Mouse (Mus musculus): ENCODE results near the gene Cebpb. TPM values are rescaled to one million over a fixed set of nuclear protein-coding genes. Genes with fewer than 3 reads are reported as not detected.

Cebpb gene
- total RNA-seq, 2 experiments from 2014 or later, result 31.0 to 100 TPM

DNA sequence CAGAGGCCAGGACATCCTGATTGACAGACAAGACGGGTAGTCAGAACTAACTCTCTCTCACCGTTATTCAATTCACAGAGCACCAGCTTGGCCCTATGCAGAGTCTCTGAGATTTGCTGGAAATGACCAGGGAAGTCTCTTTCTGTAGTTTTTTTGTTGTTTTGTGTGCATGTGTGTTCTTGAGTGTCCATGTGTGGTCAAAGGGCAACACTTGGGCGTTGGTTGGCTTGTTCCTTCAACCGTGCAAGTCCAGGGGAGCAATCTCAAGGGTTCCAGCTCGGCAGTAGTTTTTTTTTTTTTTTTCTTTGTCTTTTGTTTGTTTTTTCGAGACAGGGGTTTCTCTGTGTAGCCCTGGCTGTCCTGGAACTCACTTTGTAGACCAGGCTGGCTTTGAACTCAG is 26.0 kb upstream of the Cebpb start:
- intact Hi-C loops (cut with DNase I), result no loop called here
- no peak for DNase-seq

DNA sequence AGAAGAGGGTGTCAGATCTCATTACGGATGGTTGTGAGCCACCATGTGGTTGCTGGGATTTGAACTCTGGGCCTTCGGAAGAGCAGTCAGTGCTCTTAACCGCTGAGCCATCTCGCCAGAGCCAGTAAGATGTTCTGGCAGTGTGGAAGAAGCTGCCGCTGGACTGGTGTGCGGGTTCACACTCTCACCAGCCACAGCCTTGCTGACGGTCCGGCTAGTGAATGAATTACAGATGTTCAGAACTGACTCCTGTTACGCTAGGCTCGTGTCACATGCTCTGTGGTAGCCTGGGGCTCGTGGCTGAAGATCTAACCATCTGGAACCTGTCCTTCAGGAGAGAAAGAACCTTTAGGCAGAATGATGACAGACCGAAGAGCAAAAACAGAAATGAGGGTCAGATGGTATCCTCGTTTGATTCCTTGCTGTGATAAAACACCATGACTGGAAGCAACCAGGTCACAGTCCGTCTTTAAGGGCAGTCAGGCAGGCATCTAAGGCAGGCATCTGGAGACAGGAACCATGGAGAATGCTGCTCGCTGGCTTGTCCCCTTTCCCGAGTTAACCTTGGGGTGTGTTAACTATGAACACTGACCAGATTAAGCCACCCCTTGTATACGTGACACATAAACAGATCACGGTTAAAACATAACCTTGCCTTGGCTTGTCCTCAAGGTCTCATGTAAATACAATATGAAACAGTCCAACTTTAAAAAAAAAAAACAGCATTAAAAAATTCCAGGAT is 22.6 kb upstream of the Cebpb start:
- intact Hi-C loops (cut with DNase I), result no loop called here
- DNase-seq, result no peak

DNA sequence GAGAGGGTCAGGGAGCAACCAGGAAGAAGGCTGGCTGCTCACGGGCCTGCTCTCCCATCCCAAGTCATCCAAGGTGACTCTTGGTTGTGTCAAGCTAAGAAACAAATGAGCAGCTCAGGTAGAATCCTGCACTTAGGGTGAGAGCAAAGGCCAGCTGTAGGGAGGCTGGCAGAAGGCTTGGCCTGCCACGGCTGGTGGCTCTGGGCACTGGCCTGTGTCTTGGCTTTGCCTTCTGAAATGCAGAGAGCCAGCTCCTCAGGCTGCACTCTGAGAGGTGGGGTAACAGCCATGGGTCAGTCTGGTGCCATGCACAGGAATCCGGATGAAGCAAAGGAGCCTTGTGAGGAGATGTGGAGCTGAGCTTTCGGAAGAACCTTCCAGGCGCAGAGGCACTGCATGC is 20.3 kb upstream of the Cebpb start:
- no peak for DNase-seq
- intact Hi-C loops (cut with DNase I), result no loop called here

DNA sequence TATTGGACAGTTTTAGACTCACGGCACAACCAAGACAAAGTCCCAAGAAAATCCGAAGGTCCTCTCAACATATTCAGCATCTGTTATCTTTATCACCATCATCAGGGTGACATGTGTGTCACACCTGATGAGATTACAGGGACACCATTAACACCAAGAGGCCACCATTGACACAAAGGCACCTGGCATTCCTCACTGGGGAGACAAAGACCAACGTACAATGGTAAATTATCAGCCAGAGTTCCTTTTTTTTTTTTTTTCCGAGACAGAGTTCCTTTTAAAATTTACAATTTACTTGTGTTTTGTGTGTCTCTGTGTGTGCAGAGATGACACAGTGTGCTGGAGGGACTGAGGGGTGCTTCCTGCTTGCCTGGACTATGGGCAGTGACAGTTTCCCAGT is 19.3 kb upstream of the Cebpb start:
- intact Hi-C loops (cut with DNase I), result no loop called here
- no peak for DNase-seq

DNA sequence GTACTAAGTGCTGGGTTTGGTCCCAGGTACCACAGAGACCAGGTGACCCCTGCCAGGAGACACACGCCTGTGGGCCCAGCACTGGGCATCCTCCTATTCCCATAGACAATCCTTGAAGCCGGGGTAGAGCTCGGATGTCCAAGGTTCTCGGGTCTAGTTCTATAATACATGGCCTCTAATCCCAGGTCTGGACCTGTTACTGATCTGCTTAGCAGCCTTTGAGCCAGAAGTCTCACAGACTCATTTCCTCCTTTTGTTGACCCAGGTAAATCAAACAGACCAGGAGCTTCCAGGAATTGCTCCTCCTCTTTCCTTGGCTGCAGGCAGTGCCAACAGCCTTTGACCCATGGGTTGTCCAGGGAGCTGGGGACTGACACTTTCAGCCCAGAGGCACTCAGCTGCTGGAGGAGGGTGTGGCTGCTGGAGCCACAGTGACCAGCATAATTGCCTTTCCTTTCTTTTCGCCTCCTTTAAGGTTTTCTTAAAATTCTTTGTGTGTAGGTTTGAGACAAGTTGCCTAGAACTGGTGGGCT is 17.5 kb upstream of the Cebpb start:
- intact Hi-C loops (cut with DNase I), result no loop called here
- no peak for DNase-seq

DNA sequence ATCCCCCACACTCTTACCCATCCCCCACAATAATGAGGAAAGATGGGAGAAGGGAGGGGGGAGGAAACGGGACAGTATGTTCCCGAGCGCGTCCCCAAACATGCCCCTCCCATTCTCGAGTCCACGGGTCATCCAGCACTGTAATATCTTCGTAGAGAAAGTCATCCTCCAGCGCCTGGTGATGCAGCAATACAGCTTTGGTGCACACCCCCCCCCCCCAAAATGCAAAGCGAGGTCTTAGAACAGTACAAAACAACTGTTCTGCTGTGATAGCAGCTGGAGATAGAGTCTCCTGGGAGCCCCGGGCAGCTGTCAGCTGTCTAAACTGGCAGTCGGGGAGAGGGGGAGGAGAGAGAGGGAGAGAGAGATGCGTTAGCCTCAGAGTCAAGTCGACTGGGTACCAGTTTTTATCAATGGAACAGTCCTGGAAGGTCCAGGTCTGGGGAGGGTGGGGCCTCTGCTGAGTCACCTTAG is 16.5 kb upstream of the Cebpb start:
- peak; percentile 68 to 74 for DNase-seq
- intact Hi-C loops (cut with DNase I), result no loop called here

DNA sequence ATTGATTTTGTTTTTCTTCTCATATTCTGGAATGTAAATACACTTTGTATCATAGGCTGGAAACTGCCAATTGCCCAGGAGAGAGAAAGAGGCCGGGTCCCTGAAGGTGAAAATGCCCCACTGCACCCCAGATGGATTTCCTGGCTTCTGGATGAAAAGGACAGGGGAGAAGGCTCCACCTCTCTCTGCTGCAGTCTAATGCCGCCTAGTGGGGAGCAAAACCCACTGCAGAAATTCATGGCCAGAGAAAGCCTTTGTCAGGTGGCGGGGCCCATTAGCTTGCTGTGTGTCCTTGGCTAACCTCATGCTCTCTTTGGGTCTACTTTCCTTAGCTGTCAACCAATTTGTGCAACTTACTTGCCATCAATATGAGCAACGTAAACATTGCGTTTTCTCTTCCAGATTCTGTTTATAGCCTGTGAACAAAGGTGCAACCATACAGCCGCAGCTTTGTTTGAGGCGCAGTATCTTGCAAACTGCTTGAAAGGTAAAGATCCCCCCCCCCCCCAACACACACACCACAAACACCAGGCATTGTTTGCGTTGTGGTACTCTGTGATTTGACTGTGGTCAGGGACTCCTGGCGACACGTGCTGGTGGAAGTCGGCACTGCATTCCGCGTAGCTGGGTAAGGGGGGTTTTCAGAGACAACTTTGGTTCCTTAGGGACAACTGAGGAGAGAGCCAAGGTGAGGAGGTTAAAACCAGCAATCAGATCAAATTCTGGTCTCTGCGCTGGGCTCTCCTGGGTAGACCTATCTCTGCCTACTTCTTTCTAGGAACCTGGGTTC is 13.4 kb upstream of the Cebpb start:
- intact Hi-C loops (cut with DNase I), result loop anchor here (1.0 to 2.0 kb wide), 2 partner anchors 34 to 145 kb away; no protein-coding TSS in a partner anchor
- peak; percentile 65 to 74 for DNase-seq

DNA sequence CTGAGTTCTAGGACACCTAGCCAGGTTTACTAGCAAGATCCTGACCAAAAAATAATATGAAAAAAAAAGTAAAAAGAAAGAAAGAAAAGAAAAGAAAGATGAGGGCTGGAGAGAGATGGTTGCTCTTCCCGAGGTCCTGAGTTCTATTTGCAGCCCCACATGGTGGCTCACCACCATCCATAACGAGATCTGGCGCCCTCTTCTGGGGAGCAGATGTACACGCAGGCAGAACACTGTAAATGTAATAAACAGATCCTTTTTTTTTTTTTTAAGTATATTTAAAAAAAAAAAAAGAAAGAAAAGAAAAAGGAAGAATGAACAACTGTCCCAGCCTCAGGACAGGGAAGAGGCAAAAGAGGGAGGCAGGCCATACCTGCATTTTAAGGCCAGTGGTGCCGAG is 10.1 kb upstream of the Cebpb start:
- no peak for DNase-seq
- intact Hi-C loops (cut with DNase I), result no loop called here

DNA sequence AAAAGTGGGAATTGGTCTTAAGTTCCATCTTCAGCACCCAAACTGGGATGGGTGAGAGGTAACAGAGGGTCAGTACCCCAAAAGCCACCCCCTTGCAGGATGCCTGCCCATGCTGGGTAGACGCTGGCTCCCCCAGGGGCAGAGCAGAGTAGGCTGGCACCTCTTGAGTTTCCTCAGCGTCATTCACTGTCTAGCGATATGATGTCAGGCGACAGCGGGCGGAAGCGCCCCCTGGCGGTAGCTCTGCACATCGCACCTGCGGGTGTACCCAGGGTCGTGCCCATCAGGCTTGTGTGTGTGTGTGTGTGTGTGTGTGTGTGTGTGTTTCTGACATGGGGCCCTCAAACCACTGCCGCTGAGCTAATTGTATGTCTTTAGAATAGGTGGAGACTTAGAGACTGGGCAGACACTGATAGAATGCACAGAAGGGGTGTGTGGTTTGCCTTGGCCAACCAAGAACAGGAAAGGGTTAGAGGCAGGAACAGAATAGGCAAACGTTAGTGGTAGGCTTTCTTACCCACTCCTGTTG is 8.7 kb upstream of the Cebpb start:
- peak; percentile 84 to 92 for DNase-seq

DNA sequence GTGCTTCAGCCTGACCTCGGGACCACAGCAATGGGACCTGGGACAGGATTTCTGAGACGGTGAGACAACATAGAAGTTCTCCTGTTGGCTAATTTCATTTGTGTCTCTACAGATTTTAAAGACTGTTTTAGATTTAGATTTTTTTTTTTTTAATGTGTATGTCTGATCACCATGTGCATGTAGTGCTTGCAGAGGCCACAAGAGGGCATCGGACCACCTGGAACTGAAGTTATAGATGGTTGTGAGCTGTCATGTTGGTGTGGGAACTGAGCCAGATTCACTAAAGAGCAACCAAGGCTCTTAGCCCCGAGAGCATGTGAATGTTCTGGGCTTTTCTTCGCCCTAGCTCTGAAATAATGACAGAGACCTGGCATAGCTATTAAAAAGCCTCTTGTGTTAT is 8.1 kb upstream of the Cebpb start:
- peak; percentile 53 to 73 for DNase-seq
- intact Hi-C loops (cut with DNase I), result loop anchor here (2.0 to 10.0 kb wide), 2 partner anchors 148 to 404 kb away; partner anchors contain the start of gene Pard6b

More for the DNA sequence above, 8.7 kb upstream of the Cebpb start:
- intact Hi-C loops (cut with DNase I), result loop anchor here (2.0 to 10.0 kb wide), 2 partner anchors 147 to 405 kb away; partner anchors contain the start of gene Pard6b

DNA sequence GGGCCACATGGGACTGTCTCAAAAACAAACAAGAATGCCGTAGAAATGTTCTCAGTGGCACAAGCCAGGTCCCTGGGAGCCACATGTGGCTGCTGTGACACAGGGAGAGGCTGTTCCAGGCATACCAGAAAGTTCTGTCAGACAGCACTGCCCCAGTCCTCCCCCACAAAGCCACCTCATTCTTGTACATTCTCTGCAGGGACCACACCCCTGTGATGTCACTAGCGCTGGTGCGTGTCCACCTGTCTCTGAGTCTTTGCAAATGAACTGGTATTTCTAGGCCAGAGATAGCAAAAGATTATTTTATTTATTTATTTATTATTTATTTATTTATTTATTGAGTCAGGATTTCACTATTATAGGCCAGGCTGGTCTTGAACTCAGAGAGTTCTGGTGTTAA is 5.0 kb upstream of the Cebpb start:
- DNase-seq, result no peak
- intact Hi-C loops (cut with DNase I), result loop anchor here (2.0 to 10.0 kb wide), 2 partner anchors 337 to 401 kb away; partner anchors contain the start of gene Pard6b

DNA sequence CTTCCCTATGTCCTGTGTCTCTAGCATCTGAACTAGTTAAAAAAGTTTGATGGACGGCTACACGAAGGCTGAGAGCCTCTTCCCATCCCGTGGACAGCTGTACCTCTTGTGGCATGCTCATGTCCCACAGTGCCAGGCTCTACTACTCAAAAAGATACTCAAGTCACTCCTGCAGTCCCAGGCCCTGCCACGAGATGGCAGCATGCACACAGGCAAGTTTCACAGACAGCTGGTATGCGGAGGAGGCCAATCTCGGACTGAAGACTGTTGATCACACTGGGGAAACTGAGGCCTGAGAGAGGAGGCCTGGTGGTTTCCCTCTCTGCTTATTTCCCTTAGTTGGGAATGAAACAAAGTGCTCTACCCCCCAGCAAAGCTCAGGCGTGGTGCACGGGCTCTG is 3.6 kb upstream of the Cebpb start:
- intact Hi-C loops (cut with DNase I), result loop anchor here (1.0 to 10.0 kb wide), 3 partner anchors 210 to 400 kb away; partner anchors contain the start of gene Pard6b
- peak; percentile 96 to 98 for DNase-seq

DNA sequence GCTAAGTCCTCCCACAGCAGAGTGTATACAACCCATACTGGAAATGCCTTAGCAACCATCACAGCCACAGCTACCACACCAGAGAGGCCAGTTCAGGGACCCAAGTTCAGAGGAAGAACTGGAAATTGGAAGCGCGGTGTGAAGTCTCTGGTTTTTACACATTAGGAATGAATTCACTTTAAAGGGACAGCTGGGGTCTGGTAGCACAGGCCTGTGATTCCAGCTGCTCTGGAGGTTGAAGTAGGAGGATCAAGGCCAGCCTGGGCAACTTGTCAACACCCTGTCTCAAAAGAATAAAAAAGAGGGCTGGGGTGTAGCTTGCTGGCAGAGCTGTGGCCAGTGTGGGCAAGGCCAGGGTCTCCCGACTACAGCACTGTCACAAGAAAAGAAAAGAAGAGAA is 2.9 kb upstream of the Cebpb start:
- intact Hi-C loops (cut with DNase I), result loop anchor here (1.0 to 10.0 kb wide), 3 partner anchors 209 to 399 kb away; partner anchors contain the start of gene Pard6b
- DNase-seq, result no peak

DNA sequence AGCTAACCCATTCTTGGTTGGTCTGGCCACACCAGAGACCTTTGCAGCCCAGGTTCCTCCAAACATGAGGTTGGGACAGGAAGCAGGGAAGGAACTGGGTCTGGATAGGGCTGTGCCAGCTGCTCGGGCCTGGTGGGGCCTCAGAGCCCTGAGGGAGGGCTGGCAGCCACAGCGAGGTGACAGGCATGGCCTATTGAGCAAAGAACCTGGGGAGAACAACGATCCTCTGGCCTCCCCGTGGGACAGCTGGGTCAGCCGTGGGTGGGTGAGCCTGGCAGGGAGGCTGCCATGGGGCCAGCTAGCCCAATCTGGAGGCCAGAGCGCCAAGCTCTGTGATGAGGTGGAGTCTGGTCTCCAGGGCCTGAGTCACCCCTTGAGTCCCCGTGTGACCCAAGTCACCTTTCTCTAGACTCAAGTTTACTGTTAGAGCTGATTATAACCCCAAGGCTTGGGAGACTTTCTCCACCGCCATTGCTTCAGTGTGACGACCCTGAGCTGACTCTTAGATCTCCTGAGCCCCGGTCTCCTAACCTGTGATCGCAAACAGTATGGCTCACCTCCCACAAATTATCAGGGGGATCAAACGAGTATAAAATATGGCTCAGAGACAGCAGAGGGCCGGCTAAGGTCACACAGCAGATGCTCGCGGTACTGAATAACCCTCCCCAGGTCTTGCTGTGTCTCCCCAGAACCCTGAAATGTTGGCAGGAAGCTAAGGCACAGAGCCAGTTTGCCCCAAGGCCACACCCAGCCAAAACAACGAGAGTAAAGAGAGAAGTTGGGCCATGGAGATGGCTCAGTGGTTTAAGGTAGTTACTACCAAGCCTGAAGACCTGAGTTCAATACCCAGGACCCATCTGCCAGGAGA is 2.1 kb upstream of the Cebpb start:
- no peak for DNase-seq
- intact Hi-C loops (cut with DNase I), result loop anchor here (10.0 kb wide), 1 partner anchor 398 kb away; the partner anchor contains the start of gene Pard6b

DNA sequence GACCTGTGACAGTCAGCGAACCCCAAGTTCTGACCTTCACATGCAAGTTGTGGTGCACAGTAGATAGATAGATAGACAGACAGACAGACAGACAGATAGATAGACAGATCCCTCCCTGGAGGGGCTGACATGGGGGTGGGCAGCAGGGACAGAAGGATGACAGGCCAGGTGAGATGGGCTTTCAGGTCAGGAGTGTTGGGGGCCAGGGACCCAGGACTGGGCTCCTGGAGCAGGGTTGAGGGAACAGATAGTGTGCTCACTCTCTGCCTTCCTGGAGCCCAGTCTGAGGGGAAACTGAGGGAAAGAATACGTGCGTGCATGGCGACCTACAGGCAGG is 1.5 kb upstream of the Cebpb start:
- no peak for DNase-seq
- intact Hi-C loops (cut with DNase I), result loop anchor here (10.0 kb wide), 1 partner anchor 398 kb away; the partner anchor contains the start of gene Pard6b

DNA sequence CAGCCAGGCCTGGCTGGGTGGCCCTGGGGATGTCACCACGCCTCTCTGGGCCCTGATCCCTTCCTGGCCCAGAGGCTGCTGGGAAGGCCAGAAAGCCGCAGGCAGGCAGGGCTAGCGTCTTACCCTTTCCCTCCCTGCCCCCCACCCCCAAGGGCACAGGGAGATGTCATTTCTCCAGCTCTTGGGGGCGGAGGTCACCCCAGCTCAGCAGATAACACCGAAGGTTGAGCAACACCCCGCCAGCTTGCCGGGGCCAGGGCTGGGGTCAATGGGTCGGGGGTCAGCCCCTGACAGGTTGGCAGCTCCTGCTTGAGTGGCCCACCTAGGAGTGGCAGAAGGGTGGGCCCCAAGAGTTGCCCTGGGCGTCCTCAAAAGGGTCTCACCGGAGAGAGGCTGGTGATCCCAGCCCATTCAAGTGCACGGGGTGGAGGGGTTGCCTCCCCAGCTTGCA is 1.0 kb upstream of the Cebpb start:
- DNase-seq, result no peak
- intact Hi-C loops (cut with DNase I), result loop anchor here (10.0 kb wide), 1 partner anchor 397 kb away; the partner anchor contains the start of gene Pard6b

DNA sequence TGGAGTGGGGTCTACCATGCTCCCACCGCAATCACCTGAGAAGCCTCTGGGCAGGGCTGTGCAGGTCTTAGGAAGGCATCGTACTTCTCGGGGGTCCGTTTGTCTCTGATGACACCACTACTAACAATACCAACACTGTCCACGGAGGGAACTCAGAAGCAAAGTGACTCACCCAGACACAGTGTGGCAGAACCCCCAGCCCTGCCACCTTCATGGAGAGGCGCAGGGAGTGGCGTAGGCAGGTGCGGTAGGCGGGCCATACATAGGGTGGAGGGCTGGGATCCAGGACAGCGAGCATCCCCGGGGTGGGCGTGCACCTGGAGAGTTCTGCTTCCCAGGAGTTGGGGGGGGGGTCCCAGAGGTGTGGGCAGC is 603 bp upstream of the Cebpb start:
- intact Hi-C loops (cut with DNase I), result loop anchor here (10.0 kb wide), 1 partner anchor 397 kb away; the partner anchor contains the start of gene Pard6b
- no peak for DNase-seq

DNA sequence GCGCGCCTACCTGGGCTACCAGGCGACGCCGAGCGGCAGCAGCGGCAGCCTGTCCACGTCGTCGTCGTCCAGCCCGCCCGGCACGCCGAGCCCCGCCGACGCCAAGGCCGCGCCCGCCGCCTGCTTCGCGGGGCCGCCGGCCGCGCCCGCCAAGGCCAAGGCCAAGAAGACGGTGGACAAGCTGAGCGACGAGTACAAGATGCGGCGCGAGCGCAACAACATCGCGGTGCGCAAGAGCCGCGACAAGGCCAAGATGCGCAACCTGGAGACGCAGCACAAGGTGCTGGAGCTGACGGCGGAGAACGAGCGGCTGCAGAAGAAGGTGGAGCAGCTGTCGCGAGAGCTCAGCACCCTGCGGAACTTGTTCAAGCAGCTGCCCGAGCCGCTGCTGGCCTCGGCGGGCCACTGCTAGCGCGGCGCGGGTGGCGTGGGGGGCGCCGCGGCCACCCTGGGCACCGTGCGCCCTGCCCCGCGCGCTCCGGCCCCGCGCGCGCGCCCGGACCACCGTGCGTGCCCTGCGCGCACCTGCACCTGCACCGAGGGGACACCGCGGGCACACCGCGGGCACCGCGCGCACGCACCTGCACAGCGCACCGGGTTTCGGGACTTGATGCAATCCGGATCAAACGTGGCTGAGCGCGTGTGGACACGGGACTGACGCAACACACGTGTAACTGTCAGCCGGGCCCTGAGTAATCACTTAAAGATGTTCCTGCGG is 945 bp downstream of the Cebpb start, which contains the start of gene Tmem189:
TSS of gene Tmem189 (minus strand) at position 322 of the 718 bp plus-strand sequence.
- DNase-seq, result peak; percentile 70 to 71
- intact Hi-C loops (cut with DNase I), result loop anchor here (5.0 to 10.0 kb wide), 3 partner anchors 73 to 395 kb away; partner anchors contain the start of gene Pard6b

Measured in heart, postnatal 10 days (tissue).